Mouse (Mus musculus) limb, embryonic 14.5 days (tissue): ENCODE measurements at regions not wholly inside any gene's neighbourhood (a gene's known extent, or its start where the extent isn't known, plus 50 kb on each side); places are given as distances from the start of the nearest gene placed in this dataset.

Source experiments
- ATAC-seq: fragments of 200-750 bp; cut with Nextera tagmentation; 2 replicates; pipeline ENCODE4 v1.8.0; 2017; ENCODE audit warnings: low read depth, moderate number of reproducible peaks, moderate TSS enrichment; ENCODE audit not compliant: low FRiP score
- DNase-seq: peaks from one replicate; pipeline ENCODE4 v3.0.0-alpha.2; 2015; ENCODE audit warnings: low spot score
- H3K27ac ChIP-seq: fragments of 300-500 bp; sonication (generic); replicated peaks from 2 replicates; pipeline ENCODE4 v1.5.1; 2014; ENCODE audit warnings: low read depth, mild to moderate bottlenecking, low read length, moderate library complexity, mixed read lengths
- H3K27me3 ChIP-seq: fragments of 300-500 bp; sonication (generic); 2 replicates; pipeline ENCODE4 v1.6.1; 2014; ENCODE audit warnings: low read length, mixed read lengths; ENCODE audit not compliant: control insufficient read depth, insufficient read depth
- H3K36me3 ChIP-seq: fragments of 300-500 bp; sonication (generic); 2 replicates; pipeline ENCODE4 v1.6.1; 2014; ENCODE audit warnings: mild to moderate bottlenecking, low read length, moderate library complexity, mixed read lengths; ENCODE audit not compliant: control insufficient read depth, insufficient read depth
- H3K4me1 ChIP-seq: fragments of 300-500 bp; sonication (generic); 2 replicates; pipeline ENCODE4 v1.6.1; 2014; ENCODE audit warnings: antibody characterized with exemption, low read length, mixed read lengths; ENCODE audit not compliant: control insufficient read depth, insufficient read depth
- H3K4me2 ChIP-seq: fragments of 300-500 bp; sonication (generic); replicated peaks from 2 replicates; pipeline ENCODE4 v1.6.1; 2014; ENCODE audit warnings: low read depth, mild to moderate bottlenecking, low read length, moderate library complexity; ENCODE audit not compliant: severe bottlenecking
- H3K4me3 ChIP-seq: fragments of 300-500 bp; sonication (generic); replicated peaks from 2 replicates; pipeline ENCODE4 v1.5.1; 2014; ENCODE audit warnings: low read length
- H3K9ac ChIP-seq: fragments of 300-500 bp; sonication (generic); 2 replicates; pipeline ENCODE4 v1.6.1; 2014; ENCODE audit warnings: mild to moderate bottlenecking, low read depth, low read length, moderate library complexity; ENCODE audit not compliant: severe bottlenecking
- H3K9me3 ChIP-seq: fragments of 300-500 bp; sonication (generic); 2 replicates; pipeline ENCODE4 v1.6.1; 2016; ENCODE audit warnings: low read length; ENCODE audit not compliant: control insufficient read depth
- POLR2A ChIP-seq: fragments of 200-500 bp; IDR thresholded peaks from 2 replicates; pipeline ENCODE4 v1.8.0; 2012; ENCODE audit warnings: inconsistent platforms, mild to moderate bottlenecking, moderate library complexity, borderline replicate concordance; ENCODE audit not compliant: insufficient read depth, insufficient read length; ENCODE audit errors: extremely low read depth
- WGBS: fragments of 180-500 bp; shearing (Covaris S2); extraction: QIAGEN DNeasy Blood & Tissue Kit; methylation state at CpG from one replicate; pipeline ENCODE4 v1.1.7; 2014; 5-methylcytosine and 5-hydroxymethylcytosine counted together

GRCm38 (mm10) chr3:58211016-58211415, 203.5 kb upstream of the Tsc22d2 start:
- Histone ChIP-seq H3K4me2 (no peak overlapping the region), H3K9me3 (no peaks in the 10 kb centered on the region), H3K9ac (no peak overlapping the region), H3K36me3 (no peaks in the 10 kb centered on the region), H3K4me3 (no peak overlapping the region), H3K27ac (no peak overlapping the region), H3K4me1 (peaks cover 6% of the 10 kb centered on the region; the same call in 1 of the 2 replicates), H3K27me3 (no peaks in the 10 kb centered on the region)
- DNase-seq (no peak), ATAC-seq (no peak)
- 19% methylated on average over 3 of the region's 3 CpGs for WGBS
- no peak for TF ChIP-seq POLR2A

GRCm38 (mm10) chr3:58224696-58225095, 189.8 kb upstream of the Tsc22d2 start:
- Histone ChIP-seq H3K4me1 (peaks cover 3% of the 10 kb centered on the region; the same call in 1 of the 2 replicates), H3K9ac (no peak overlapping the region), H3K4me2 (no peak overlapping the region), H3K36me3 (no peaks in the 10 kb centered on the region), H3K27ac (no peak overlapping the region), H3K27me3 (no peaks in the 10 kb centered on the region), H3K4me3 (no peak overlapping the region), H3K9me3 (no peaks in the 10 kb centered on the region)
- no peak for TF ChIP-seq POLR2A
- DNase-seq (no peak), ATAC-seq (no peak)
- WGBS: 72% methylated on average over 2 of the region's 2 CpGs

GRCm38 (mm10) chr3:58226447-58227321, 187.8 kb upstream of the Tsc22d2 start:
- TF ChIP-seq POLR2A: no peak
- ATAC-seq (no peak), DNase-seq (no peak)
- H3K9ac ChIP-seq: no peak overlapping the region
- H3K36me3 ChIP-seq: no peaks in the 10 kb centered on the region
- no peak overlapping the region for H3K4me3 ChIP-seq
- no peaks in the 10 kb centered on the region for H3K27me3 ChIP-seq
- H3K9me3 ChIP-seq: no peaks in the 10 kb centered on the region
- no peak overlapping the region for H3K27ac ChIP-seq
- 78% methylated on average over 7 of the region's 7 CpGs for WGBS
- peaks cover 3% of the 10 kb centered on the region; the same call in 1 of the 2 replicates for H3K4me1 ChIP-seq
- no peak overlapping the region for H3K4me2 ChIP-seq

- no peak overlapping the region for H3K4me2 ChIP-seq
- no peak overlapping the region for H3K27ac ChIP-seq
- H3K4me1 ChIP-seq: peaks cover 3% of the 10 kb centered on the region; the same call in 1 of the 2 replicates
- H3K9ac ChIP-seq: no peak overlapping the region
- 77% methylated on average over 5 of the region's 5 CpGs for WGBS
- H3K4me3 ChIP-seq: no peak overlapping the region
- no peak for TF ChIP-seq POLR2A
- DNase-seq (no peak), ATAC-seq (no peak)
- no peaks in the 10 kb centered on the region for H3K9me3 ChIP-seq
- H3K27me3 ChIP-seq: no peaks in the 10 kb centered on the region
- no peaks in the 10 kb centered on the region for H3K36me3 ChIP-seq
These were observed 187.2 kb upstream of the Tsc22d2 start for GRCm38 (mm10) chr3:58227322-58227627.

- H3K4me2 ChIP-seq: no peak overlapping the region
- H3K9ac ChIP-seq: no peak overlapping the region
- no peak overlapping the region for H3K27ac ChIP-seq
- ATAC-seq (no peak), DNase-seq (no peak)
- no peaks in the 10 kb centered on the region for H3K27me3 ChIP-seq
- WGBS: 58% methylated on average over 3 of the region's 3 CpGs
- no peak for TF ChIP-seq POLR2A
- H3K9me3 ChIP-seq: no peaks in the 10 kb centered on the region
- no peaks in the 10 kb centered on the region for H3K36me3 ChIP-seq
- peaks cover 3% of the 10 kb centered on the region; the same call in 1 of the 2 replicates for H3K4me1 ChIP-seq
- no peak overlapping the region for H3K4me3 ChIP-seq
These were observed 186.3 kb upstream of the Tsc22d2 start for GRCm38 (mm10) chr3:58228189-58228588.
